Mouse (Mus musculus) left cerebral cortex, adult 11 months (tissue): ENCODE results near the gene Calml3.
"Not testable (repeated sequence)": the region's sequence is repeated elsewhere in the genome, so short reads cannot be mapped to it uniquely, and the experiment has no call there.

Experiments
- DNase-seq: peaks from one replicate; pipeline ENCODE4 v3.0.0; 2022; ENCODE audit warnings: low spot score

Calml3 gene

GRCm38 (mm10) chr13:3804186-3804585 is at the start of gene Calml3:
Gene Calml3, minus strand, starts transcription at chr13:3804316.
- no peak for DNase-seq

- no peak for DNase-seq
Observed at GRCm38 (mm10) chr13:3850330-3850729, 46.2 kb upstream of the Calml3 start.

- not testable (repeated sequence) for DNase-seq
Observed at GRCm38 (mm10) chr13:3840662-3841061, 36.5 kb upstream of the Calml3 start.

GRCm38 (mm10) chr13:3837312-3837807 is 33.2 kb upstream of the Calml3 start, which contains the start of gene Calm4:
Gene Calm4, plus strand, starts transcription at chr13:3837757.
- DNase-seq = not testable (repeated sequence)

- not testable (repeated sequence) for DNase-seq
Observed at GRCm38 (mm10) chr13:3833644-3834043, 29.5 kb upstream of the Calml3 start.

GRCm38 (mm10) chr13:3832450-3832849 is 28.3 kb upstream of the Calml3 start:
- DNase-seq = no peak

- no peak for DNase-seq
Observed at GRCm38 (mm10) chr13:3831994-3832393, 27.9 kb upstream of the Calml3 start.

GRCm38 (mm10) chr13:3831546-3831945 is 27.4 kb upstream of the Calml3 start:
- DNase-seq = no peak

- DNase-seq = no peak
Observed at GRCm38 (mm10) chr13:3825726-3826125, 21.6 kb upstream of the Calml3 start.

- DNase-seq = no peak
Observed at GRCm38 (mm10) chr13:3822105-3822504, 18.0 kb upstream of the Calml3 start.

- DNase-seq = no peak
Observed at GRCm38 (mm10) chr13:3818740-3819076, 14.6 kb upstream of the Calml3 start.

GRCm38 (mm10) chr13:3818012-3818739 is 14.1 kb upstream of the Calml3 start:
- DNase-seq = no peak

- no peak for DNase-seq
Observed at GRCm38 (mm10) chr13:3807131-3807827, 3.2 kb upstream of the Calml3 start.

- no peak for DNase-seq
Observed at GRCm38 (mm10) chr13:3805638-3806037, 1.5 kb upstream of the Calml3 start.

- DNase-seq = no peak
Observed at GRCm38 (mm10) chr13:3805132-3805531, 1.0 kb upstream of the Calml3 start.

- no peak for DNase-seq
Observed at GRCm38 (mm10) chr13:3799386-3799785, 4.7 kb downstream of the Calml3 start.

GRCm38 (mm10) chr13:3798751-3799150 is 5.4 kb downstream of the Calml3 start:
- no peak for DNase-seq

- DNase-seq = no peak
Observed at GRCm38 (mm10) chr13:3796649-3797048, 7.5 kb downstream of the Calml3 start.

- no peak for DNase-seq
Observed at GRCm38 (mm10) chr13:3789531-3789930, 14.6 kb downstream of the Calml3 start.

- no peak for DNase-seq
Observed at GRCm38 (mm10) chr13:3788588-3788987, 15.5 kb downstream of the Calml3 start.

GRCm38 (mm10) chr13:3787644-3788043 is 16.5 kb downstream of the Calml3 start:
- DNase-seq = no peak

GRCm38 (mm10) chr13:3787102-3787501 is 17.0 kb downstream of the Calml3 start:
- no peak for DNase-seq

GRCm38 (mm10) chr13:3783621-3784020 is 20.5 kb downstream of the Calml3 start:
- no peak for DNase-seq
